Mouse (Mus musculus) gastrocnemius, adult 8-10 months (tissue): ENCODE data around the gene Abcc10. TPM values are rescaled to one million over a fixed set of nuclear protein-coding genes. Genes with fewer than 3 reads are reported as not detected.

Experiments
- DNase-seq, 2 experiments: peaks; one replicate each; pipeline ENCODE4 v3.0.0; 2022; ENCODE audit warnings: low spot score in 2 of 2
- total RNA-seq, 4 experiments: library from RNA; stranded (reverse); gene quantifications; 2 replicates each; pipeline ENCODE4 v1.2.4; 2022

The Abcc10 gene
- total RNA-seq, result 1 to 10 TPM; 2.0 to 4.1 (median 2.4) TPM

- peak; percentile 90 to 92 for DNase-seq
Measured at GRCm38 (mm10) chr17:46327906-46328534, at the start of gene Abcc10. Abcc10 (minus strand) TSS chr17:46328352.

- DNase-seq, result no peak
Measured at GRCm38 (mm10) chr17:46371783-46372182, 43.6 kb upstream of the Abcc10 start.

DNA sequence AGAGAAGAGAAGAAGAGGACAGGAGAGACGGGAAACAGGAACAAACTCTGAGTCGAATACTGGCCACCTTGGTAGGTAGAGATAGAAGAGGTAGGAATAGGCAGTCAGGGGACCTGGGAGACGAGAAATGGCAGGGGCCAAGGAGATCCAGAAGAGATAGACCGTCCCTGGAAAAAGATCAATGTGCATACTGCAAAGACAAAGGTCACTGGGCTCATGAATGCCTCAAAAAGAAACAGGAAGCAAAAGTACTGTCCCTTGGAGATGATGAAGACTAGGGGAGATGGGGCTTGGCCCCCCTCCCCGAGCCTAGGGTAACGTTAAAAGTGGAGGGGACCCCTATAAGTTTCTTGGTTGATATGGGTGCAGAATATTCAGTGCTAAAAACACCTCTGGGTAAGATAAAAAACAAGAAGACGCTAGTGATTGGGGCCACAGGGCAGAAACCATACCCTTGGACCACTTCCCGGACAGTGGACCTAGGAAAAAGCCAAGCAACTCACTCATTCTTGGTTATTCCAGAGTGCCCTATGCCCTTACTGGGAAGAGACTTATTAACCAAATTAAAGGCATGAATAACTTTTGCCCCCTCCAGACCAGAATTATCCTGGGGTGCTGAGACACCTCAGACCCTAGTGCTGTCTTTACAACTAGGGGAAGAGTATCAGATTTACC, 23.0 kb upstream of the Abcc10 start:
- no peak for DNase-seq

GRCm38 (mm10) chr17:46341208-46341607, 13.1 kb upstream of the Abcc10 start:
- no peak for DNase-seq

- no peak for DNase-seq
Measured at GRCm38 (mm10) chr17:46336475-46336874, 8.3 kb upstream of the Abcc10 start.

DNA sequence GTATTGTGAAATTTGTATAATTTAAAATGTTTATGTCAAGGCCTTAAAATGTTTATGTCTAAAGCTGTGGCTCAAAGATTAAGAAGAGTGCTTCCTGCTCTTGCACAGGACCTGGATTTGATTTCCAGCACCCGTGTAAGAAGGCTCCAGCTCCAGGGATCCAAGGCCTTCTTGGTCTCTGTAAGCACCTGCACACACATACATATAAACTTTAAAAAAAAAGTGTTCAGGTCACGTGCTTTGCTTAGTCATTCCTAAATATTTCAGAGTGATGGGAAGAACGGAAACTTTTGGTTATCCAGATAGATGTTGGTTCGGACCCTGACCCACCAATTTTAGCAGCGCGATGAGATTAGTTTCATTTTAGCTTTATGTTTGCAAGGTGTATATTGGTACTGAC, 571 bp upstream of the Abcc10 start:
- DNase-seq, result no peak

DNA sequence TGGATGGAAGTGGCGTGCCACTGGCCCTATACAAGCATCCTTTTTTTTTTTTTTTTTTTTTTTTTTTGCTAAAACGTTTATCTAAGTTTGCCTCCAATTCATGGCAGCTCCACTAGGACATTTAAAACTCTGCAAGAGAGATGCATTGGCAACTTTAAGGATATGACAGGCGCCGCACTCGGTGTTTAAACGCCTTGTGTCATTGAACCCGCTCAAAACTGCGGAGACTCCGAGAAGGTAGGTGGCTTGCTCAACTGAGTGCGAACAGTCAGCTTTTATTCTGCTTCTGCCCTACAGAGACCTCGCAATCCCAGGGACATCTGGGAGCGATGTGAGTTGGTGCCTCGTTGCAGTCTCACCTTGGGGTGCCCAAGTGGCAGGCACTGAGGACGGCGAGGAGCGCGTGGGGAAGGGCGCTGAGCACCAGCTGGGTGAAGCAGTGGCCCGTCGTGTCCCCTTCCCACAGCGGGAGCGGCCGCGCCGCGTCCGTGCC, 693 bp downstream of the Abcc10 start:
- no peak for DNase-seq

DNA sequence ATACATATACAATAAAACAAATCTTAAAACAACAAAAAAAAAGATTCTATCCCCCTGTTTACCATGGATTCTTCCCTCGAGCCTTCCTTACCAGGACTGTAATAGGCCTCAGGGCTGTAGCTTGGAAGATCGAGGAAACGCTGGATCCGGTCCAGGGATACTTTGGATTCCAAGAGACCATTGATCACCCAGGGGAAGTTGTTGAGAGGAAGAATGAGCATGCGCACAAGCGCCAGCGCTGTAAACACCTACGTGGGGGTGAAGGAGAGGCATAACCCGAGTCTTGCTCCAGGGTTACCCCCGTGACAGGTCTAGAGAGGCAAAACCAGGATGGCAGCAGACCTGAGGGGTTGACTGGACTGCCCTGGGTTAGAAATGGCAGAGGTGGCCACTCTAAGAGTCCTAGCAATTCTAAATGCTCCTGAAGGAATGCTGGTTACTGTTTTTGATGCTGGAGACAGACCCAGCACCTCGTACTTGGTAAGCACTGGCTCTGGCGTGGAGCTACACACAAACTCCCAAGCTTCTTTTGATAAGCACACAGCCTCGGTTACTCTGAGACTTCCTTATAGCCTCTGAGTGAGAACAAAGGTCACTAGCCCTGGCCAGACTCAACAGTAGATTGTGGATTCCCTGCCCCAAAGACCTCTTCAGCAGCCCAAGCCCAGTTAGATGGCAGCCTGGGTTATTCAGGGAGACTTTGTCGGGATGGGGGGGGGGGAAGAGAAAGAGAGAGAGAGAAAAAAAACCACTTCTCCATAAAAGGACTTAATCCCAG, 5.9 kb downstream of the Abcc10 start:
- DNase-seq, result no peak

GRCm38 (mm10) chr17:46320492-46320891, 7.7 kb downstream of the Abcc10 start:
- DNase-seq, result no peak

GRCm38 (mm10) chr17:46315813-46316212, 12.3 kb downstream of the Abcc10 start:
- DNase-seq, result no peak

DNA sequence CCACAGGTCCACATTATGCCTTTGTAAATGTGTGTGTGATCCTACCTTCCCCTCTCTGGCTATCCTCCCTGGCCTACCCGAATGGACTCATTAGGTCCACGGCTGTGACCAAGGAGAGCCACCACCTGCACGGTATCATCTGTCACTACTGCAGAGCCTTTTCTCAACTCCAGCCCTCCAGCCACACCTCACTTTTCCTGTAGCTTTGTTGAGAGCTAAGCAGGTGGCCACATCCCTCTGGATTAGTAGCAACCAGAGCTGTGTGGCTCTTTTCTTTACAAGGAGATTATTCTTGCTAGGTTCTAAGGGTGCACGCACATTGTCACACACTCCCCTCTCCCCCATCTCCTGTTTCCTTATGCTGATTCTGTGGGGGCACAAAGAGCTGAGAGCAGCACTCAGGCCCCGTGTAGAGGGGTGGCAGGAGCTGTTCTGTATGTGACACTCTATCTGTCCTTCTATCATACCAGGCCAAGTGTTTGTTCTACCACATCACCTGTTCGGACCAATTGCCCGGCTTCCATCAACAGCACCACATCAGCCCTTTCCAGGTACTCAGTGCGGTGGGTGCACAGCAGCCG, 14.9 kb downstream of the Abcc10 start:
- DNase-seq, result no peak

- no peak for DNase-seq
Measured at GRCm38 (mm10) chr17:46310515-46310914, 17.6 kb downstream of the Abcc10 start.

- peak in 1 of 2 experiments; percentile 1 for DNase-seq
Measured at GRCm38 (mm10) chr17:46309835-46310234, 18.3 kb downstream of the Abcc10 start.

GRCm38 (mm10) chr17:46306956-46307355, 21.2 kb downstream of the Abcc10 start:
- no peak for DNase-seq

DNA sequence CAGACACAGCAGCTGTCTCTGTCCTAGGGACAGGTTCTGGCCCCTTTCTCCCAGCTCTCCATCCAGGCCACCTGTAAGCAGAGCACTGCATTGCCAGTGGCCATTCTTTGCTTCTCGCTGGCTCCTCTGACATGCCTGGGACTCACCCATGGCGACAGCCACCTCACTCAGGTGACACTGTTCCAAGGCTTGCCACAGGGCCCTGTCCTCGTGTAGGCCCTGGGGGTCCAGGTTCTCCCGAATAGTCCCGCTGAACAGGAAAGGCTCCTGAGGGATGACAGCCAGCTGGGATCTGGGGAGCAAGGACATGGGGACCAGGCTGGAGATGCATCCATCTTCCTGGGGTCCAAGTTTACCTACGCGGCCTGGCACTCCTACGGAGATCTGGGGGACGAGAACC, 24.0 kb downstream of the Abcc10 start:
- DNase-seq, result no peak

DNA sequence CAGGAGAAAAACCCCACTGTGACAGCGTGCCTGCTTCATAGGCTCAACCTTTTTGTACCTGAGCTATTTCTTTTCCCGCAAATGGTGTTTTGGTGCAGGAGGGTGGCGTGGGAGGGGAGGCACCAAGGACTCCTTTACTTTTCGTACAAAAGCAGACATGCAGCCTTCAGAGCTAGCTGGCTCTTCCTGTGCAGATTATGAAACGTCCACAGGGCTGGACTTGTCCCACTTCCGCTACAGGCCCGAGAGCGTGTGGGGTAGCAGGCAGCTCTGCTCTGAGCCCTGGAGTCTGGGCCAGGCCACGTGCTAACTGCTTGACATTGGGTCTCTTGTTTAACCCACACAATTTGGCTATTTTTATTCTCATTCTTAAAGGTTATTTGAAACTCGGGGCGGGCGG, 26.3 kb downstream of the Abcc10 start:
- DNase-seq, result no peak

DNA sequence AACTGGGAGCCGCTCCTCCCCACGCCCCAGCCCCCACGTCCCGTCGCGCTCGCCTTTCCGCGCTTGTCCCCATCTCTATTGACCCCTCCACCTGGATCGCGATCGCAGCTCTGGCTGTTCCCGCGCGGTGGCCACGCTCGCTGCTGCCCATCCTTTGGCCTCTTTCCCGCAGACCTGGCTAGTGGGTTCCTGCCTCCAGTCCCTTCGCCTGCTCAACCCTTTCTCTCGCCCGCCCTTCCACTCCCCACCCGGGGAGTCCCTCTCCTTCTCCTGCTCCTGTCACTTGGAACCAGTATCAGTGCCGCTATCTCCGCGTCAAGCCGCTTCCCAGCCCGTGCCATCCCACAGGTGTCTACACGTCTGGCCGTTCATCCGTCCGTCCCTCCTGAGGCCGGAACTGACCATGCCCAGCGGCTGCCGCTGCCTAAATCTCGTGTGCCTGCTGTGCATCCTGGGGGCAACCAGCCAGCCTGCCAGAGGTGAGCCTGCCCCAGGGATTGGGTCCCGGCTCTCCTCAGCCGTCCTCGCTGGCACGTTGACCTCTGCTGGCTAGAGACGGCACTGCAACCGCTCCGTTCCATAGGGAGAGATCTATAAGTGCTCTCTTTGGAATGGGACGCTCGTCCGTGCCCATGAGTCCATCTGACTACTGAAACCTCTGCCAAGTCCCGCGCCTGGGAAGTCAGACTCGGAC, 29.8 kb downstream of the Abcc10 start:
- peak; percentile 62 to 68 for DNase-seq

- no peak for DNase-seq
Measured at GRCm38 (mm10) chr17:46297364-46298219, 30.6 kb downstream of the Abcc10 start, which contains the start of gene Dlk2. Dlk2 (plus strand) TSS chr17:46297421.

DNA sequence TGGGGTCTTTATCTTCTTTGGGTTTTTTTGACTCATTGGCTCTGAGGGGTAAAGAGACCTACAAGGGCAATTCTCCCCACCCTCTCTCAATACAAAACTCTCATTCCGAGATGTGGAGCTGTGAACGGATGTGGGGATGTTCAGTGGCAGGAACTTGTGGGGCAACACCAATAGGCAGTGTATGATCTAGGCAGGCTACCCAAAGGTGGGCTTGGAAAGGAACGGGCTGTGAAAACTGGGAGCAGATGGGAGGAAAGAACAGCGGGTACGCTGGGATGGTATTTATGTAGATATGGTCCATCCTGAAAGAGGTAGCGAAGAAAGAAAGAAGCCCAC, 31.2 kb downstream of the Abcc10 start:
- no peak for DNase-seq

DNA sequence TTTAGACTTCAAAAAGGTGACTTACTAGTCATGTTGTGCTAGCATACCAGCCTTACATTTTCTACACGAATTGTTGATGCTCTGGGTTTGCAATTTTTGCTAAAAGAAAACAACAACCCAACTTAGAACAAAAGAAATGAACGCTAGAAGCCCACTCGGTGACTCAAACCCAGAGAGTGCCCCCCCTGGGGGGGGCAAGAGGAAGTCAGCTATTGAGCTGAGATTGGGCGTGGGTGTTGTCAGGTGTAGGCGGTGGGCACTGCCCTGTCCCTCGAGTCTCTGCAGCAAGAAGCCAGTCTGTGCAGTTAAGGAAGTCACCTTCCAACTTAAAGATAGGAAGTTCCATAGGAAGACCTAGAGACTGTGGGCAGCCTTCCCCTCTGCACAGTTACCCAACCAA, 31.6 kb downstream of the Abcc10 start:
- no peak for DNase-seq
